Mouse (Mus musculus): Measurements from ENCODE around the gene Snx11.

DNA sequence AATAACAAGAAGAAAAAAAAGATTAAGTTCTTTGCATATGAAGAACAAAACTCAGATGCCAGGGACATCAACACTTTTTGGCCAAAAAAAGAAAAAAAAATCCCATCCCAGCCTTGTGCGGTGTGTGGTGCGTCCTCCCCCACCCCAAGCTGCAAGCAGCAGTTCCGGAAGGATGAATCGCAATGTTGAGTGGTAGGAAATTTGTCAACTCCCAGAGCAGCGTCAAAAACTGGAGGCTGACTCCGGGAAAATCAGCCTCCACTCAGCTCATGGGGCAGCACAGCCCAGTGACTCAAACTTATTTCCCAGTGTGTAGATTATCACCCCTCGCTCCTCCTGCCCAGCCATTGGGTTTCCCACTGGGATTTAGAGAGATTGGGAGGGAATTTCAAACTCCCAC is 15.4 kb downstream of the Snx11 start:
- no peak for TF ChIP-seq POLR2A (IDR thresholded peaks at IDR 0.05; ENCODE audit: control insufficient read depth, low read depth, low read length)
- no peak for TF ChIP-seq CTCF (IDR thresholded peaks at IDR 0.05; ENCODE audit: control insufficient read depth, insufficient read depth, insufficient replicate concordance, low read depth, low read length)
